Mouse (Mus musculus) spleen, postnatal 4 days (tissue): Measurements from ENCODE around the gene 4930404N11Rik.
A peak's percentile ranks its signal among the peaks of the same experiment; 100 is the strongest.

Experiments
- DNase-seq, 2 experiments: peaks; one replicate each; pipeline ENCODE4 v3.0.0; 2022; ENCODE audit warnings: low spot score in 2 of 2

Gene 4930404N11Rik

DNA sequence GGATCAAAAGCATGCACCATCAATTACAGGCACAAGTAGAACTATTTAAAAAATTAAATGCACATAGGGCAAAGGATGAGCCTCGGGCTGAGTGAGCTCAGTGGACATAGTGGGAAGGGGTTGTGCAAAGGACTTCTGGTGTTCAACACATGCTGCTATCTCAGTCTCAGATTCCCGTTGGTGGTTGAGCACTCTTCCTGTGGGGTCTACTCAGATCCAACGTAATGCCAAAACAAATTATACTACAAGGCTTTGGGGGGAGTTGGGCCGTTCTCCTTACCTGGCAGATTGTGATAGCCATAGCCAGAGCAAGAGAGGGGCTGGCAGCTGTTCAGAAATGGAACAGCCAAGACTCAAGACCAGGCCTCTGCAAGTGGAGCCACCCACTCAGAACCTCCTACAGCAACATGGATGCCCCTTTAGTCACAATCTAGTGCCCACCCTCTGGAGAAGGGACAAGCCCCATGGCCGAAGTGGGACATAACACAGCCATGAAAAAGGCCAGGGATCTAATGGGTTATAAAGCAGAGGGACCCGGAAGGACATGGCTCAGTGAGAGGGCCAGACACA lies 14.3 kb upstream of the 4930404N11Rik start:
- no peak for DNase-seq

DNA sequence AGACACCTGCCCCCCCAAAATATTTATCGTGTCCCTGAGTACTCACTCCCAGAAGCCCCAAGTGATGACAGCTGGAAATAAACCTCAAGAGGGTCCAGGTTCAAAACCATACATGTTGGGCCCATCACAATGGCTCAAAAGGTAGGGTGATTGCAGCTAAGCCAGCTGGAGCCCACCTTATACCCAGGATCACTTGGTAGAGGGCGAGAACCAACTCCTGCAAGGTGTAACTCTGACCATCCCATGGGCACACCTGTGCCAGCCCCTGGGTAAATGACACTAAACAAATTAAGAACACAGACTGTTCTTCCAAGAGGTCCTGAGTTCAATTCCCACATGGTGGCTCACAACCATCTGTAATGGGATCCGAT lies 13.6 kb upstream of the 4930404N11Rik start:
- no peak for DNase-seq

DNA sequence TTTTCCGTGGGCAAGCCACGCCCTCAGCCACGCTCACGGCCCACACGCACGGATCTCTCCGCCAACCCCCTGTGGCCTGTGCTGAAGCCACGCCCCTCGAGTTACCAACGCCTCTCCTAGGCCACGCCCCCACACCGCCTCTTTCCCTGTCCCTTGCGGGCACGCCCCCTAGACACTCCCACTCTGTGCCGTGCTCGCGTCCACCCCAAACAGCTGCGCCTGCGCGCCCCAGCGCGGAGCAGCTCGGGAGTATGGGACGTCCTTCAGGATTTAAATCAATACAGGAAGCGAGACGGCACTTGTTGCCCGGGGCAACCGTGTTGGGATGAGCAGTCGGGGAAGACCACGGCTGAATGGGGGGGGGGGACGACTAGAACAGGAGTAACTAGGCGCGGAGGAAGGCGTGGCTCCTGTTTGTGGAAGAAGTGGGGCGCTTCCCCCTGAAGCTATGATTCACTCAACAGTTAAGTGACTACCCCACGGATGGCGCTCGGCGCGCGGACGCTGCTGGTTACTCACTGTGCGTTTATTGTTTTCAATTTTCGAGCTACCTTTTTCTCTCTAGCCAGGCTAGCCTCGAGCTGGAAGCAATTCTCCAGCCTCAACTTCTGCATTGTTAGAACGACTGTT lies 13.1 kb upstream of the 4930404N11Rik start:
- peak; percentile 100 for DNase-seq

DNA sequence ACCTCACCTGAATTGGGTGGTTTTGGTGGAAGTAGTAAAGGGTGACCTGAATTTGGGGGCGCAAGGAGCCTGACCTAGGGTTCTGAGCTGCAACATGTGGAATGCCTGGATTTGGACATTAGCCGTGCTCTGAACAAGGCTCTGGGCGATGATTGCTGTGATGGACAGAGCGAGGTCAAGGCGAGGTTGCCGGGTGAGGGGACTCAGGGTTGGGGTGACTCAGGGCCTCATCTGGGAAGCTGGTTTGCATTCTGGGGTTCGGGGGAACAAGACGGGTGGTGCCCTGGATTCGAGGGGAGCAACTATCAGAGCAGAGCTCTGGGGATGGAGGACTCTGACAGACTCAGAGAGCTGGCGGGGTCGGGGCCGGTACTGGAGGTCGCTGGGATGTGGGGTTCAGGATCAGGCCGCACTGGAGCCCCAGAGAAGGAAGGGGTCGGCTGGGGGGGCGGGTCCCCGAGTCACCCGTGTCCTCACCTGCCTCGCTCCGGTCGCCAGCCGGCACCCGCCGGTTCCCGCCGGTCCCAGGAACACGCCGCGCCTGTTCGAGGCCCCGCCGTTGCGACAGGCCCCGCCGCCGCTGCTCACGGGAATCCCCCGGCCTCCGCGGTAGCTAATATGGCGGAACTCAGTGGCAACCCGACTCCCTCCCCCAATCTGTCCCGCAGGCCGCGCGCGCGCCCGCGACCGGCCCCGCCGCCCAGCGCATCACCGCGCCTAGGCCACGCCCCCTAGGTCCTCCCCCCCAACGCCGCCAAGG lies 12.4 kb upstream of the 4930404N11Rik start, which contains the start of gene Fzr1:
Gene Fzr1 (minus strand): TSS at position 724 of the 760 bp plus-strand sequence.
- DNase-seq = no peak

DNA sequence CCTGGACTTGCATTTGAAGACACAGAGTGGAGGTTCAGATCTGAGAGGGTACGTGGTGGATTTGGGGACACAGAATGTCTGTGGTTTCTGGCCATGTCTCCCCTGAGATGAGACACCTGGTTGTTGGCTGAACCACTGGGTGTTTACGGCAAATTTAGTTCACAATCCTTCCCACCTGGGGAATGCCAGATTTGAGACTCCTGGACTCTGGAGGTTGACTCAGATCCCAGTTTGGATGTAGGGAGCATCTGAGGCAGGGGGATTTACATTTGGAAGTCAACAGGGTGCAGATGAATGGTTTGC lies 11.7 kb upstream of the 4930404N11Rik start:
- no peak for DNase-seq

DNA sequence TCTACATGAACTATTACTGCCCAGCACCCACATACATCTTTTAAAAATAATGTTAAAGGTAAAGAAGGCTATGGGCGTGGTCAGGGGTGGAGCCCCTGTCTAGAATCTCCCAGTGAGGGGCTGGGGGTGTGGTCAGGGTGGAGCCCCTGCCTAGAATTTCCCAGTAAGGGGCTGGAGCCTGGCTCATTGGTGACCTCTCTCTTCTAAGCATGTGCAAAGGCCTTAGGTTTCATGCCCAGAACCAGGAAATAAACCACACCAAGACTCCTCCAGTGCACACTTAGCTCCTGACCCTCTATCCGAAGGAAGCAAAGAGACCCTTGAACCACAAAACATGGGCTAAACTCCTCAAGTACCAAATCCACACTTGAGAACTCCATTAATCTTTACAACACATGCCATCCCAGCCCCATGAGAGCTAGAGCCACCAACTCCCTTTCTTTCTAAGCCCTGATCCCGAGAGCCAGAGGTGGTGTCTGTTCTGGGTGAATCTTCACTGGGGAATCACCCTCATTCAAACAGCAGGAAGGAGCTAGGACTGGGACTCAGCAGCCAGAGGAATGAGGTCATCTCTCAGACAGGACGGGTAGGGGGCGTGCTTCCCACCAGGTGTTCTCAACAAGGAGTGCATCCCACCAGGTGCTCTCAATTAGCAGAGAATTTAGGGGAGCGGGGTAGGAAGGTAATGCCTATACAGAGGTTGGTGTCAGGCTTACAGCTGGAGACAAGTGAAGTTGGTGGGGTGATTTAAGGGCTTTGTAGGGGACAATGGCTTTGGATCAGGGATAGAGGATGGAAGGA lies 11.1 kb upstream of the 4930404N11Rik start:
- DNase-seq = peak; percentile 76 to 79

- DNase-seq = no peak
These were observed 9.7 kb upstream of the 4930404N11Rik start for GRCm38 (mm10) chr10:81375322-81375721.

DNA sequence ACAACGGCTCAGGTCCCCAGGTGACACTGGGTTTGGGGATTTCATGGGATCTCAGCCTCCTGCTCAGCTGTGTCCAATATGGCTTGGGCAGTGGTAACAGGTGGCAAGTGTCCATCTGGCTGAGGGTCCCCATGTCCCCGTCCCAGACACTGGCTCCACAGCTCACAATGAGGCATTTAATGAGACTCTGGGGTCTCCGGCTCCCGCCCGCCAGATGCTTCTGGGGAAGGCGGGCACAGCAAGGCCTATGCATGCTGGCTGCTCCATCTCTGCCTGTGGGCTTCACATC lies 1.5 kb upstream of the 4930404N11Rik start:
- no peak for DNase-seq

GRCm38 (mm10) chr10:81366477-81367206 lies 1.0 kb upstream of the 4930404N11Rik start:
- DNase-seq = no peak

- DNase-seq = no peak
These were observed 543 bp downstream of the 4930404N11Rik start for GRCm38 (mm10) chr10:81365073-81365472.

GRCm38 (mm10) chr10:81364666-81365065 lies 950 bp downstream of the 4930404N11Rik start:
- no peak for DNase-seq

GRCm38 (mm10) chr10:81363436-81364346 lies 1.9 kb downstream of the 4930404N11Rik start:
- DNase-seq = no peak

DNA sequence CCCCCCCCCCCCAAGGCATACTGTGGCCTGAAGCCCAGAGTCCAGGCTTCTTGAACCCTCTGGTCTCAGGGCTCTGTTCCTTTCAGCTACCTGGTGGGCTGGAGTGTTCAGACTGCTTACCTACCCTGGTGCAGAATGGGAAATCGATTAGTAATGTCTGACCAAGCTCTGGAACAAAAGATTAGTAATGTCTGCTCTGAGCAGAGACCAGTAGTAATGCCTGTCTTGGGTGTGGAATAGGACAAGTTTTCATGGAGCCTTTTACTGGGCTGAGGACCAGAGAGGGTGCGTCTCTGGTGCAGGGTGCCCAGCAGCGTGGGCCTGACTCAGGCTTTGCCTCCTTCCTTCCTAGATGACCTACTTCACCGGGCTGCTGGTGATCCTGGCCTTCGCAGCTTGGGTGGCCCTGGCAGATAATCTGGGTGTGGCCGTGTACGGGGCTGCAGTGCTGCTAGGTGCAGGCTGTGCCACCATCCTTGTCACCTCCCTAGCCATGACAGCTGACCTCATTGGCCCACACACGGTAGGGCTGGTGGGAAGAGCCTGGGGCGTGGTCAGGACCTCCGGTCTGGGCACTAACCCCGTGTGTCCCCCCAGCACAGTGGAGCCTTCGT lies 3.2 kb downstream of the 4930404N11Rik start:
- DNase-seq = peak; percentile 84 to 88

DNA sequence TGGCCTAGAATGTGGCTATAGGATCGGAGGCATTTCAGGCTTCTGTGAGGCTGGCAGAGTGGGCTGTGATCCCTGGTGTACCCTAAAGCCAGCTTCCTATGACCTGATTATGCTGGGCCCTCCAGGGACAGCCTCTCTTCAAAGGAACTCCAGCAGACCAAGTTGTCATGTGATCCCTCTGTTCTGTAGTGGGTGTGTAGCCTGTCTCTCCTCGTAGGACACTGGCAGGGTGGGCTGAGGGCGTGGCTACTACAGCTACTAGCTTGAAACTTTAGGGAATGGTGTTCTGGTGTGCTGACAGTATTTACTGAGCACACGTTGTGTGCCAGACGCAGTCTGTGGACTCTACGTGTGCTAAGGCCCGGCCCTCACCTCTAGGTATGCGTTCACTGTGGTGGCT lies 4.9 kb downstream of the 4930404N11Rik start:
- no peak for DNase-seq

- DNase-seq = no peak
These were observed 6.8 kb downstream of the 4930404N11Rik start for GRCm38 (mm10) chr10:81358841-81359240.

DNA sequence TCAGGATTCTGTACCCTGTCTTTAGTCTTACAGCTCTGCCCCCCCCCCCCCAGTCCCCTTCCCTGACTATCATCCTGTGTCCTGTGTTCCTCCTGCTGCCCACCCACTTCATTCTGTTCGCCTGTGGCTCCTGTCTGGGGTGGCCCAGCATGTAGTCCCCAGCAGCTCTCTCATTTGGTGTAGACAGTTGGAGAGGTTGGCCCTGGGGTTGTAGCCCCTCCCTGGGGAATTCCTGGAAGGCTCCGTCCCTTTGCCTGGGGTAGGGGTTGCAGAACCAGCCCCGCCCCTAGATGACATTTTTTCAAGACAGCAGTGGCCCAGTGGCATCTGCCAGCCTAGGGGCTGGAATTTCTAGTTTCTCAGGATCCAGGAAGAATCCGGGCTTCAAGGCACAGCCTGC lies 7.4 kb downstream of the 4930404N11Rik start:
- DNase-seq = peak in 1 of 2 experiments; percentile 69

DNA sequence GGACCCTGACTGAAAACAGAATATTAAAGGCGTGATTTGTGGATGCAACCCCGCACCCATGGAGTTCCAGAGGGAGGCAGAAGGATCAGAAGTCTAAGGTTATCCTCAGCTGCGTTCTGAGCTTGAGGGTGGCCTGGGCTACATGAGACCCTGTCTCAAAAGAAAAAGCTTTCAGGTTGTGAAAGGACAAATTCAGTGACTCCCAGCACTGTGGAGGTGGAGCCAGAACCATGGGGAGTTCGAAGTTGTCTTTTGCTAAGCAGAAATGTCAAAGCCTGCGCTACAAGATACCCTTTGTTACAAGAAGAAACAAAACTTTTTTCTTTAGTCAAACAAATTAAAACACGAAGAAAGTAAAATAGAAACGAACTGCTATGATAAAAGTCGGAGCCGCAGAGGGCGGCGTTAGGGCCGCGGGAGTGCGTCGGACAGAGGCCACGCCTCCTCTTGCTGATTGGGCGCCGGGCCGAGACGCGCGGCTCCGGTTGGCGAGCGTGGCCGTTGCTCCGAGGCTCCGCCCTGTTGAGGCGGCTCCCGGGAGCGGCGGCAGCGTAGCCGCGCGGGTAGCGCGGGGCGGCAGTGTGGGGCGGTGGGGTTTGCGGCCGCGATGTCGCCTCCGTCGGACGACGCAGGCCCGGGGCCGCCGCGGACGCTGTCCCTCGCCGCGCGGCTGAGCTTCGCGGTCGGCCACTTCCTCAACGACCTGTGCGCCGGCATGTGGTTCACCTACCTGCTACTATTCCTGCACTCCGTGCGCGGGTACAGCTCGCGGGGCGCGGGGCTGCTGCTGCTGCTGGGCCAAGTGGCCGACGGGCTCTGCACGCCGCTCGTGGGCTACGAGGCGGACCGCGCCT lies 8.4 kb downstream of the 4930404N11Rik start, which contains the start of gene Mfsd12:
Gene Mfsd12 (plus strand): TSS at position 501 of the 854 bp plus-strand sequence.
- peak; percentile 92 to 96 for DNase-seq

DNA sequence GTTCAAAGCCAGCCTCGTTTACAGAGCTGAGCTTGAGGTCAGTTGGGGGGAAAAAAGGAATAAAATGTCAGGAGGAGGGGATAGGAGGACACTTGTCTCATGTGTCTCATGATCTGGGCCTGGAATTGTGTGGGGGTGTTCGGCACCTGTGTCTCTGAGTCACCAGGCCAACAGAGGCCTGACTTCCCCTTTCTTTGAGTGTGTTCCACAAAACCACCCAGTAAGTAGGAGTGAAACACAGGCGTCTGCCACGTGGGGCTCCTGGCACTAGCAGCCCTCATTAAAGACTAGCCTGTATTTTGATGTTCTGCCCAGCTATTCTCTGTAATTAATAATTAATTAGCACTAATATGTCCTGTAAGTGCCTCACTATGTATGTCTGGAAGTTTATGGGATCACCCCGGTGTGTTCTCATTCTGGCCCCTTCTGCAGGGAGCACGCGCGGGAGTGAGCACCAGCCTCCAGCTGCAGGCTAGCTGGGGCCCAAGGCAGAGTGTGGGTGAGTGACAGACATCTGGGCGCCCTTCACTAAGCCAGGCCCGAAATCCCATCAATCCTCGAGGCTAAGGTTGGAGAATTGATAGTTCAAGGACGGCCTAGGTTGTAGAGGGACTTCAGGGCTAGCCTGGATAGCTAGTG lies 9.1 kb downstream of the 4930404N11Rik start:
- no peak for DNase-seq

GRCm38 (mm10) chr10:81355533-81355932 lies 10.1 kb downstream of the 4930404N11Rik start:
- no peak for DNase-seq
